Mouse (Mus musculus): ENCODE results near the gene Snx9.

GRCm38 (mm10) chr17:5896607-5897006, 55.5 kb downstream of the Snx9 start:
- TF ChIP-seq HCFC1 (IDR thresholded peaks at IDR 0.05; ENCODE audit: borderline replicate concordance, insufficient read depth, low read length) (no peak), ZNF384 (IDR thresholded peaks at IDR 0.05; ENCODE audit: low read depth, low read length) (no peak), ZC3H11A (IDR thresholded peaks at IDR 0.05; ENCODE audit: borderline replicate concordance, low read depth, low read length) (no peak)

Data from ES-E14 (cell line).